Mouse (Mus musculus): ENCODE data around the gene Farsb.

Gene Farsb

DNA sequence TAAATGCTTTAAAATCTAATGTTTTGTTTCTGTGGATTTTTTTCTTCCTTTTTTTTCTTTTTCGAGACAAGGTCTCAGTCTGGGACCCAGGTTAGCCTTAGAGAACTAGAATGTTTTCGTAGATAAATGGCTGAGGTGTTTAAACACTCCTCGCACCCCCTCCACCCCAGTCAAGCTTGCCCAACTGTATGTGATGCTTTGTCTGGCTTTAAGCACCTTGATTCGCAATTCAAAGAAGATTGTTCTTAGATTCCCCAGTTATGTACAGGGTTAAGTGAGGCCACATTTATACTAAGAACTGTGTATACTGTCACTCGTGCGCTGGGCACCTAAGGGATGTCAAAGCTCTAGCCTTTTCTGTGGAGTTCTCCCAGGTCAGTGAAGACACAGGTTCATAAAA lies 68.4 kb downstream of the Farsb start:
- no peak for DNase-seq (ENCODE audit: low read depth, low spot score)

- peak; percentile 27 for DNase-seq (ENCODE audit: low read depth, low spot score)
Observed at GRCm38 (mm10) chr1:78419593-78419992, 69.1 kb downstream of the Farsb start.

DNA sequence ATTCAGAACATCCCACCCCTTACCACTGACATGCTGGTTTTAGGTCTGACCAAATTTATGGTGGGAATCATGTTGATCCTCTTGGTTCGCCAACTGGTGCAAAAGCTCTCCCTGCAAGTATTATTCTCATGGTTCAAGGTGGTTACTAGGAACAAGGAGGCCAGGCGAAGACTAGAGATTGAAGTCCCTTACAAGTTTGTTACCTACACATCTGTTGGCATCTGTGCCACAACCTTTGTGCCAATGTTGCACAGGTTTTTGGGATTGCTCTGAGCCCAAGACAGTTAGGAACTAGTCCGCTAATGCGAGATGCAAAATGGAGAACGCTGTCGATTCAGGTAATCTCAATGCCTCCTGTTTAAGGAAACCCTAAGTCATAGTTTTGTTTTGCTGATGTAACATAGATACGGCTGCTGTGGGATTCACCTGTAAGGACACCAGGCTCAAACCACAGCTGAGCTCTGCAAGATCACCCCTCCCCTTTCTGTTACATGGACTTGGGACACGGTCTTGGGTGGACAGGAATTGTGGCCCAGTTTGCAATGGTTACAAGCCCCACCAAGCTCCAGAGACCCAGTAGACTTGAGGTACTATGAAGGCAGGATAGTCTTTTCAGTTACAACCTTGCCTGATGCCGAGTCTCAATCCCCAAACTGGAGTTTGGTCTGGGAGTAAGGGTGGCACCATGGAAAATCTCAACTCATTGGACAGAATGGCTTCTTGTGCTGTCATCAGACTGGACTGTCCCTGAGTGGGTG lies 71.4 kb downstream of the Farsb start:
- DNase-seq (ENCODE audit: low read depth, low spot score) = no peak

GRCm38 (mm10) chr1:78414421-78414820 lies 74.3 kb downstream of the Farsb start:
- no peak for DNase-seq (ENCODE audit: low read depth, low spot score)

- DNase-seq (ENCODE audit: low read depth, low spot score) = no peak
Observed at GRCm38 (mm10) chr1:78412668-78413067, 76.0 kb downstream of the Farsb start.

- DNase-seq (ENCODE audit: low read depth, low spot score) = no peak
Observed at GRCm38 (mm10) chr1:78409396-78409795, 79.3 kb downstream of the Farsb start.

GRCm38 (mm10) chr1:78401413-78401812 lies 87.3 kb downstream of the Farsb start:
- no peak for DNase-seq (ENCODE audit: low read depth, low spot score)

DNA sequence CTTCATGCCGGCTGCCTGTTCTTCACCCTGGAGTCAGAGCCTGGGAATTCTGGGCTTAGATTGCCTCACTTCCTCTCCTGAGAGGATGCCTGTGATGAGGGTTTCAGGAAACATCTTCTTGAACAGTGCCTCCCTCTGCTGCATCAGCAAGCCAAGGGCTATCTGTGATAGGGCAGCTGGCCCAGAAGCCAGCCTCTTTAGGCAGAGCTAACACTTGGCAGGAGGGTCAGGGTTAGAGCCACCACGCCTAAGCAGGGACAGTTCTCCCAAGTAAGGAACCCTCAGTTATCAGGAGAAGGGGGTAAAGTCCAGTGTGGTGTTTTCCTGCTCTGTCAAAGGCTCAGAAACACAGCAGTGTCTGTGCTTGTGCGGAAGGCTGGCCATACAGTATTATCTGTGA lies 88.9 kb downstream of the Farsb start:
- DNase-seq (ENCODE audit: low read depth, low spot score) = no peak

DNA sequence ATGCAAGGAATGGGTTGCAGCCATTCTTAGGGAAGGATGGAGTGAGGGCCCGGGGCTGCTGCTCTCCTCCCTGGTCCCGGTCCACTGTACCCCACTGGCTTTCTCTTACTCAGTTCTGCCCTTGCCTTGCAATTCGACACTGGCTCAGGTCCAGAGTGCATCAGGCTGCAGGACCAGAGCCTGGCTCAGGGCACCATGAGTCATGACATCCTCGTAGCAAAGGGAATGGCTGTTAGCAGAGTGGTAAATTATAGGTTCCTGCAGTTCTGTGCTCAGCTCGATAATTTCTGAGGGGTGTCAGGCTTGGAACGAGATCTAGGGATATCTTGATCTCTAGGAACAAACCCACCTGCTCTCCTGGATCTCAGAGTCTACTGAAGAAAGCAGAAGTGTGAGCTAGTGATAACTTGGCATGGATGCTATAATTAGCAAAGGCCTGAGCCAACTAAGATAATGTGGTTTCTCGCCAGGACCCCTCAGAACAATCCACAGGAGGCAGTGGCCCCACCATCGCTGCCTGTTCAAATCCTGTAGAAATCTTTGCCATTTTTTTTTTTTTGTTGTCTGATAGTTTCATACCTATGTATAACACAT lies 92.3 kb downstream of the Farsb start:
- no peak for DNase-seq (ENCODE audit: low read depth, low spot score)

- DNase-seq (ENCODE audit: low read depth, low spot score) = no peak
Observed at GRCm38 (mm10) chr1:78395737-78396136, 93.0 kb downstream of the Farsb start.

- no peak for DNase-seq (ENCODE audit: low read depth, low spot score)
Observed at GRCm38 (mm10) chr1:78395191-78395735, 93.4 kb downstream of the Farsb start.

DNA sequence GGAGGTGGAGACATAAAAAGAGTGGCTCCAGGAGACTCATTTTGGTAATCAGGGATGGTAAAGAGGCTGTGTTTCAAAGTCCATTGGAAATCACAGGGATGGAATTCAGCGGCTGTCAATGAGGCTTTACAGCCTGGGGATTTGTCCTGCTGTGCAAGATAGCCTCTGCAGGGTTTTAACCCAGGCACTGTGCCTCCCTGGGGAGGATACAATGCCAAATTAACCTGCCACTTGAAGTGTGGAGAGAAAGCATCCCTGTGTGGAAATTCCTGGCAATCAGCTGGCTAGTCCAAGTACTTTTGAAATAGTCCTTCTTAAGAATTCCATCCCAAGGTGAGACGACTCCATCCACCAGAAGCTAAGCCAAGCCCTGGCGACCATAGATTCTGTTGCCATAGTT lies 99.8 kb downstream of the Farsb start:
- DNase-seq (ENCODE audit: low read depth, low spot score) = no peak

DNA sequence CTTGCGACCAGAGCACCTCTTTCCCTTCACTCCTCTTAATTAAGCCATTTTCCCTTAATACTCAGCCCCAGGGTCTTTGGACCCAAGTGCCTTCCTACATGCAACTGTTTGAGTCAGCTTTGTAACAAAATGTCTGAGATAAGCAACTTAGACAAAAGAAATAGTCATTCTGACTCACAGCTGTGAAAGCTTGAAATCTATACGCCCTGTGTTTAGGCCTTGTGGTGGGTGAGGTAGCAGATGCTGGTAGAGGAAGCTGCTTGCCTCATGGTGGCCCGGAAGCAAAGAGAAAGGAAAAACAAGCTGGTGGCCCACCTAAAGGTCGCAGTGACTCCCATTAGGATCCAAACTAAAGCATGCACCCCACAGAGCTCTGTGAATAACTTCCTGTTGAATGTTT lies 100.8 kb downstream of the Farsb start:
- DNase-seq (ENCODE audit: low read depth, low spot score) = no peak

DNA sequence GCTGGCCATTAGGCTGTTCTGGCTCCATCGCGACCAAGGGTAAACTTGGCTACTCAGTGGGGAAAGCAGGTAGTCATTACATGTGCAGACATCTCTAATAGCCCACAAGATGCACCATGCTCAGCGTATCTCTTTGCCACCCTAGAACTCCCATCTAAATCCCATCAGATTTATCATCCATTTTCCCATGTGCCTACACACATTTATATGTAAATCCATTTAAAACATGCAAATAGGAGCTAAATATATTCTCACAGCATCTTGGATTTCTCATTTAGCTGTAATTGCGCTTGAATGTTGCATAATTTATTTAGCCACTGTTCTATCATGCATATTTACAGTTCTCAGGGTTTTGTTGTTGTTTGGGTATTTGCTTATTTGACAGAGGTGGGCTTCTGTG lies 107.7 kb downstream of the Farsb start:
- no peak for DNase-seq (ENCODE audit: low read depth, low spot score)

- no peak for DNase-seq (ENCODE audit: low read depth, low spot score)
Observed at GRCm38 (mm10) chr1:78375058-78375457, 113.6 kb downstream of the Farsb start.

DNA sequence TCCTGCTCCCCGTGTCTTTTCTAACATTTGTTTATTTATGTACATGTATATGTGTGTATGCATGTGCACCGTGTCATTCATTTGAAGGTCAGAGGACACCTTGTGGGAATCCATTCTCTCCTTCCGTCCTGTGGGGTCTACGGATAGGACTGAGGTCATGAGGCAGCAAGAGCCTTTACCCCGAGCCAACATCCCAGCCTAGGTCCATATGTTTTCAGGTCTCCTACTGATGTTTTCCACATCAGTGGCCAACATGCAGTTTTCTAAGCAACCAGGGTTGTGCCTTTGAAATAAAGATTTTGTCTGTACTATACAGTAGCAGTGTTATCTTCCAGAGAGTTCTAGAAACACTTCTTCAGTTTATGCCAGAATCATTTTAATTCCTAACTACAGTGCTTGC lies 114.9 kb downstream of the Farsb start:
- DNase-seq (ENCODE audit: low read depth, low spot score) = no peak

GRCm38 (mm10) chr1:78372316-78372715 lies 116.4 kb downstream of the Farsb start:
- no peak for DNase-seq (ENCODE audit: low read depth, low spot score)

DNA sequence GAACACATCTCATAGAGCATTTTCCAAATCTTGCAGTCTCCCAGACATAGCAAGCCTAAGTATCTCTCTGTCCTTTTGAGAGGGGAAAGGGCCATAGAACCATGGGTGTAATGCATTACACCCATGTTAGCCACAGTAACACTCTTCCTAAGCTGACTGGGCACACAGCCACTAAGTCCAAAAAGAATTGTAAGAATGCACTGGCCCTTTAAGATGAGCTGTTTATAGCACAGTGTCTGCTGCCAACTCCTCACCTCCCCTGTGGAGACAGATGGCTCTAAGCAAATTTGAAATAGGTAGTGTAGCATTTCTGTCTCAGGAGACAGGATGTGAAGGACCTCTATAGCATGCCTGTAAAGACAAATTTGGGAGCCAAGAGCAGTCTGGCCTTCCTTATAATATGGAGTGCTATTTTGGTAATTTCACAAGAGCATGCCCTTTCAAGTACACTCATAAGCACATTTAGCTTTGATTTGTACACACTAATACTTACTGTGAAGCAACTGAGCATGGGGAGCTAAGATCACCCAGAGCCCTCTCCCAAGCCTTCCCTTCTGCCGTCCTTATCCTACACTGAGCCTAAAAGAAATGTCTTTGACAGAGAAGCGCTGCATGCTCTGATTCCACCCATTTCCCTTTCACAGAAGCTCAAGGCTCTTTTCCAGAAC lies 117.0 kb downstream of the Farsb start:
- no peak for DNase-seq (ENCODE audit: low read depth, low spot score)

- DNase-seq (ENCODE audit: low read depth, low spot score) = no peak
Observed at GRCm38 (mm10) chr1:78370121-78370520, 118.6 kb downstream of the Farsb start.

Measured in CD4-positive helper T cell, adult 2 months (primary cell).